Mouse (Mus musculus) large intestine, adult 2 months (tissue): ENCODE results near the gene Mybph. TPM values are rescaled to one million over a fixed set of nuclear protein-coding genes. Genes with fewer than 3 reads are reported as not detected.

Experiments used
- DNase-seq: peaks from one replicate; pipeline ENCODE4 v3.0.0-alpha.2; 2012; ENCODE audit warnings: low read depth, low spot score
- WGBS: fragments of 180-500 bp; shearing (Covaris S2); methylation state at CpG from one replicate; pipeline ENCODE4 v1.1.7; 2018; 5-methylcytosine and 5-hydroxymethylcytosine counted together
- polyA plus RNA-seq: library from polyadenylated mRNA; depleted of rRNA; stranded (reverse); fragments of >200 nt; gene quantifications from 2 replicates; pipeline ENCODE4 v1.2.3, GENCODE M21; 2012

Gene Mybph
- polyA plus RNA-seq, 1 experiment, result 0.14 TPM

- WGBS, result 25% methylated on average over 9 of the region's 9 CpGs
- no peak for DNase-seq
These were observed 12.2 kb downstream of the Mybph start for GRCm38 (mm10) chr1:134205296-134206018.

- no peak for DNase-seq
- 17% methylated on average over 5 of the region's 5 CpGs for WGBS
These were observed 12.8 kb downstream of the Mybph start for GRCm38 (mm10) chr1:134206085-134206484.

GRCm38 (mm10) chr1:134210179-134210755 is 17.0 kb downstream of the Mybph start:
- DNase-seq, result no peak
- 84% methylated on average over 6 of the region's 6 CpGs for WGBS

GRCm38 (mm10) chr1:134211043-134211442 is 17.8 kb downstream of the Mybph start:
- no peak for DNase-seq

GRCm38 (mm10) chr1:134211631-134212030 is 18.4 kb downstream of the Mybph start:
- 65% methylated on average over 2 of the region's 2 CpGs for WGBS
- no peak for DNase-seq

More at GRCm38 (mm10) chr1:134211043-134211442, 17.8 kb downstream of the Mybph start:
- 61% methylated on average over 6 of the region's 6 CpGs for WGBS

GRCm38 (mm10) chr1:134212351-134212750 is 19.1 kb downstream of the Mybph start:
- WGBS, result 79% methylated on average over 6 of the region's 6 CpGs
- DNase-seq, result no peak

GRCm38 (mm10) chr1:134213405-134213804 is 20.2 kb downstream of the Mybph start:
- 38% methylated on average over 7 of the region's 7 CpGs for WGBS
- DNase-seq, result no peak

GRCm38 (mm10) chr1:134215059-134215458 is 21.8 kb downstream of the Mybph start:
- no peak for DNase-seq
- 85% methylated on average over 7 of the region's 7 CpGs for WGBS

GRCm38 (mm10) chr1:134215751-134216628 is 22.7 kb downstream of the Mybph start:
- WGBS, result 76% methylated on average over 11 of the region's 11 CpGs

GRCm38 (mm10) chr1:134216629-134216971 is 23.4 kb downstream of the Mybph start:
- WGBS, result 33% methylated on average over 2 of the region's 2 CpGs
- DNase-seq, result no peak

More at GRCm38 (mm10) chr1:134215751-134216628, 22.7 kb downstream of the Mybph start:
- no peak for DNase-seq

- DNase-seq, result no peak
- 22% methylated on average over 12 of the region's 12 CpGs for WGBS
These were observed 23.8 kb downstream of the Mybph start for GRCm38 (mm10) chr1:134217028-134217481.

GRCm38 (mm10) chr1:134217942-134218341 is 24.7 kb downstream of the Mybph start:
- WGBS, result 93% methylated on average over 3 of the region's 3 CpGs

GRCm38 (mm10) chr1:134219608-134220007 is 26.4 kb downstream of the Mybph start:
- DNase-seq, result no peak
- 86% methylated on average over 5 of the region's 5 CpGs for WGBS

More at GRCm38 (mm10) chr1:134217942-134218341, 24.7 kb downstream of the Mybph start:
- DNase-seq, result no peak

GRCm38 (mm10) chr1:134221172-134221571 is 27.9 kb downstream of the Mybph start:
- WGBS, result 10% methylated on average over 1 of the region's 1 CpGs
- DNase-seq, result no peak

GRCm38 (mm10) chr1:134222122-134223055 is 29.1 kb downstream of the Mybph start:
- WGBS, result 34% methylated on average over 8 of the region's 8 CpGs

GRCm38 (mm10) chr1:134224649-134225227 is 31.5 kb downstream of the Mybph start:
- 85% methylated on average over 12 of the region's 12 CpGs for WGBS

More at GRCm38 (mm10) chr1:134222122-134223055, 29.1 kb downstream of the Mybph start:
- DNase-seq, result no peak

GRCm38 (mm10) chr1:134225375-134225774 is 32.1 kb downstream of the Mybph start:
- WGBS, result 93% methylated on average over 5 of the region's 5 CpGs
- no peak for DNase-seq

More at GRCm38 (mm10) chr1:134224649-134225227, 31.5 kb downstream of the Mybph start:
- no peak for DNase-seq

- no peak for DNase-seq
- 70% methylated on average over 8 of the region's 8 CpGs for WGBS
These were observed 33.5 kb downstream of the Mybph start for GRCm38 (mm10) chr1:134226739-134227138.
